Mouse (Mus musculus): ENCODE measurements around the gene Mypn. TPM values are rescaled to one million over a fixed set of nuclear protein-coding genes. Genes with fewer than 3 reads are reported as not detected.

Mypn gene
- total RNA-seq, 2 experiments from 2014 or later, result 96.7 to 105 TPM

- intact Hi-C loops (cut with DNase I), result loop anchor here (5.0 kb wide), 1 partner anchor 84 kb away; the partner anchor contains the start of gene Herc4
- DNase-seq, result peak; percentile 32 to 39
Observed at GRCm38 (mm10) chr10:63158191-63158590, 45.6 kb downstream of the Mypn start.

GRCm38 (mm10) chr10:63157491-63157890 is 46.3 kb downstream of the Mypn start:
- peak in 1 of 2 experiments; percentile 13 for DNase-seq
- intact Hi-C loops (cut with DNase I), result loop anchor here (2.0 to 5.0 kb wide), 2 partner anchors 43 to 85 kb away; partner anchors contain the start of gene Herc4

- DNase-seq, result peak; percentile 53
- intact Hi-C loops (cut with DNase I), result loop anchor here (2.0 to 5.0 kb wide), 2 partner anchors 44 to 85 kb away; partner anchors contain the start of gene Herc4
Observed at GRCm38 (mm10) chr10:63156919-63157318, 46.8 kb downstream of the Mypn start.

- intact Hi-C loops (cut with DNase I), result loop anchor here (2.0 to 5.0 kb wide), 2 partner anchors 44 to 86 kb away; partner anchors contain the start of gene Herc4
- DNase-seq, result no peak
Observed at GRCm38 (mm10) chr10:63156351-63156750, 47.4 kb downstream of the Mypn start.

DNA sequence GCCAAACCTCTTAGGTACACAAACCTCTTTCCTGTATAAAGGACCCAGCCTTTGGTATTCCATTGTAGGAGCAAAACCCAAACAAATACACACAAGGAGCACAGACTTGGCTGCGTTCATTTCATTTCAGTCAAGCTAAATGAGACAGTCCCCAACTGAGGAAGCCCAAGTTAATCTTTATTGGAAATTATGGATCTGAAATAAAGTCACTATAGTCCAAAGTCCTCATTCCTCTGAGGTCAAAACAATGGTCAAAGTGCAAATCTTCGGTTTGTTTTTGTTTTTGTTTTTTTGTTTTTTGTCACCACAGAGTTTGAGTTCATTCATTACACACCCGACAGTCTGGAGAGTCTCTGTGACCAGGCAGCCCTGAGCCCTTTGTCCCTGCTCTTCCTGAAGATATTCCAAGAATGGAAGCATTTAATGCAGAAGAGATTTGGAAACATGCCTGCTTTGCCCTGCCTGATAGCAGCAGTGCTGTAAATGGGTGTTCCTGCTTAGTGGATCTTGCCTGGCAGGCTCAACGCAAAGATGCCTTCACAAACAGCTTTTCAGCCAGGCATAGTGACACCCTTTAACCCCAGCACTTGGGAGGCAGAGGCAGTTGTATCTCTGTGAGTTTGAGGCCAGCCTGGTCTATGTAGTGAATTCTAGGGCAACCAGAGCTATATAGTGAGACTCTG is 47.9 kb downstream of the Mypn start:
- DNase-seq, result no peak
- intact Hi-C loops (cut with DNase I), result loop anchor here (2.0 to 5.0 kb wide), 3 partner anchors 45 to 221 kb away; partner anchors contain the start of gene Herc4

GRCm38 (mm10) chr10:63154726-63155125 is 49.0 kb downstream of the Mypn start:
- intact Hi-C loops (cut with DNase I), result loop anchor here (2.0 to 5.0 kb wide), 2 partner anchors 88 to 222 kb away; partner anchors contain the start of gene Herc4
- DNase-seq, result no peak

GRCm38 (mm10) chr10:63154226-63154625 is 49.5 kb downstream of the Mypn start:
- intact Hi-C loops (cut with DNase I), result loop anchor here (2.0 kb wide), 1 partner anchor 223 kb away; no protein-coding TSS in a partner anchor
- no peak for DNase-seq

DNA sequence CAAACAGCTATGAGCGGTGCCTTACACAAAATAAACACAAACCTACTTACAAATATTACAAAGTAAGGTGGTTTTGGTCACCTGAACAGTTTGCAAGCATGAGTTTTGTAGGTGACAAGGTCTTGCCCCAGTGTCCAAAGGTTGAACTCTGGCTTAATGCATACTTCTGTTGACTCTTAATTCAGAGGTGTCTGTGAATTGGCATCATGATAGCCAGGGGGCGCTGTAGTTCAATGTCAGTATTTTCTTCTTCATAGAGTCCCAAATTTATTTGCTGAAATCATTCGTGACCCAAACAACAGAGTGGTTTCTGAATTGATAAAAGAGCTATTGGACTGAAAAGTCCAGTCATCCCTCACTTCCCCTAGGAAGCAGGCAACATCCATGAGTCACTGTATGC is 50.2 kb downstream of the Mypn start:
- intact Hi-C loops (cut with DNase I), result loop anchor here (1.0 kb wide), 1 partner anchor 156 kb away; no protein-coding TSS in a partner anchor
- peak; percentile 75 to 84 for DNase-seq

DNA sequence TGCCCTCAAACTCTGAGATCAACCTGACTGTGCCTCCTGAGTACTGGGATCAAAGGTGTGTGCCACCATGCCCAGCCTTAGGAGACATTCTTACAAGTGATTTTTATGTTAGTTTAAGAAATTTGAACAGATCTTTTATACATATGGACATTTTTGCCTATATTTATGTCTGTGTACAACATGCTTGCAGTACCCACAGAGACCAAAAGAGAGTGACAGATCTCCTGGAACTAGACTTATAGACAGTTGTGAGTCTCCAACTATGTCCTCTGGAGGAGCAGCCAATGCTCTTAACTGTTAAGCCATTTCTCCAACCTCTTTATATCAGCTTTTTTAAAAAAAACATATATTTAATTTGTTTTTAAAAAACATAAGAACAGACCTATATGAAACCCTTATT is 51.4 kb downstream of the Mypn start:
- no peak for DNase-seq
- intact Hi-C loops (cut with DNase I), result no loop called here

DNA sequence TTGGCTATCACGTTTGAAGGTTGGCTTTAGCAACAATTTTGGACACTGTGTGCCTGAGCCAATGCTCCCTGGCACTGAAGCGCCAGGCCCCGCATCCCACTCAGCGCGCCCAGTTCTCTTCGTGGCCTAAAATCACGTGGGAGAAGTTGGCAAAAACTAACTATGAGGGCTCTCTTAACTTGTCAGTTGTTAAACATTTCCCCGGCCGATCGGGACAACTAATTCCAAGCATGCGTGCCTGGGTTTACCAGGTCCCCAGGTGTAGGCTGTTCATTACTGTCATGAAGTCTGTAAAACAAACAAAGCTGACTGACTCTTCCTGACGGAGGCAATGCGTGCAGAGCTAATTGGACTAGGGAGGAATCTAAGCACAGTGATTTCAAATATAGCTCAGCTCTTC is 61.1 kb downstream of the Mypn start:
- intact Hi-C loops (cut with DNase I), result no loop called here

GRCm38 (mm10) chr10:63136436-63136835 is 67.3 kb downstream of the Mypn start:
- no peak for DNase-seq
- intact Hi-C loops (cut with DNase I), result no loop called here

More for the DNA sequence above, 61.1 kb downstream of the Mypn start:
- no peak for DNase-seq

DNA sequence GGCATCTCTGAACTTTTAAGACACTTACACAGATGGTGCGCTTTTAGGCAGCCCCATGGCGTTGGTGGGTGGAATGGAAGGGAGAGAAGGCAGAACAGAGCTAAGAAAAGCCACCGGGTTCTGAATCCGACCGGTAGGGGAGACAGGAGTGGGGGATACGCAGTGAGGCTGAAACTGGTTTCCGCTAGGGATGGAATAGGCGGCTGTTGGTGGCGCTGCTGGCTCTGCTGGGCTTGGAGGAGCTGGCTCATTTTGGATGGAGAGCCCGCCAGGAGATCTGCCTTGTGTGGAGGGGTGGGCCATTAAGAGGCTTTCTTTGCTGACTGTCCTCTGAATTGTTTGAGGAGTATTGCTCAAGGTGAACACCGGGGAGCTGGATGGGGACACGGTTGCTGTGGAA is 68.1 kb downstream of the Mypn start:
- no peak for DNase-seq

GRCm38 (mm10) chr10:63133326-63133725 is 70.4 kb downstream of the Mypn start:
- intact Hi-C loops (cut with DNase I), result no loop called here
- no peak for DNase-seq

More for the DNA sequence above, 68.1 kb downstream of the Mypn start:
- intact Hi-C loops (cut with DNase I), result no loop called here

DNA sequence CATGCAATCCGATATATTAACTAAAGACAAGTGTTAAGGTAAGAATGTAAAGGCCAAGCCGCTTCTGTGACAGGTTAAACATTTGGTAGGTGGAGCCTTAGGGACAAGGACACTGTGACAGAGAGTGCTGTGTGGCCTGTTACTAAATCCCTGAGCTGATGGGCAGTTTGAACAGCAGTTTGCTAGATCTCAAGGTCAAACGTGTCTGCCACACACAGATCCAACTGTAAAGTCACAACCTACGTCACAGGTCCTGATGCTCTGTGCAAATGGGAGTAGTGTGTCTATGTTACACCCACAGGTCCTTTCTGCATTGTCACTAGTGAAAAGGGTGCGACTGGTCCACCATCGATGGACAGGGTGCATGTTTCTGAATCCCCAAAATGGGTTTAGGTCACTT is 71.4 kb downstream of the Mypn start:
- no peak for DNase-seq
- intact Hi-C loops (cut with DNase I), result no loop called here

DNA sequence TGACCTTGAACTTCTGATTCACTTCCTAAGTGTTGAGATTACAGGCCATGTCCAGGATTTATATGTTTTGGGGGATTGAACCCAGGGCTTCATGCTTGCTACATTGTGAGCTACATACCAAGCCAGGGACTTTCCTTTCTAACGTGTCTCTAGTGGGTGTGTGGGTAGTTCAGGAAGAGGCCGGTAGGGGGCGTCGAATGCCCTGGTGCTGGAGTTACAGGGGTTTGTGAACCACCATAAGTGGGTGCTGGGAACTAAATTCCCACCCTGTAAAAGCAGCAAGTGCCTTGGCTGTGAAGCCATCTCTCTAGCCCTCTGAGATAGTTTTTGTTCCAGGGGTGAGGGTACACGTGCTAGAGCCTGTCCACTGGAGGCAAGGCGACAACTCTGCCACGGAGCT is 73.3 kb downstream of the Mypn start:
- no peak for DNase-seq
- intact Hi-C loops (cut with DNase I), result no loop called here

- DNase-seq, result peak; percentile 19 to 39
- intact Hi-C loops (cut with DNase I), result no loop called here
Observed at GRCm38 (mm10) chr10:63128256-63128655, 75.5 kb downstream of the Mypn start.

DNA sequence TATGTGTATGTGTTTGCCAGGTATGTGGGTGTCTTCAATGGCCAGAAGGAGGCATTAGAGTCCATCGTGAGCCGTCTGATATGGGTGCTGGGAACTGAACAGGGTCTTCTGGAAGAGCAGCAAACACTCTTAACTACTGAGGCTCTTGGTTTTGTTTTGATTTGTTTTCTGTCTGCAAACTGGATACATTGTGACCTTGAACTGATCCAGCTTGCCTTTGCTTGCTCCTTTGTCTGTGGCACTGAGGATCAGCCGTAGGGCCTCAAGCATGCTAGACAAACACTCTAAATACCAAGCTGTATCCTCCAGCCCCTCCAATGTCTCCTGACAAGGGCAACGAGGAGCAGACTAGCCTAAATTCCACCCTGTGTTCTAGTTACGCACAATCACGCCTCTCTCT is 76.6 kb downstream of the Mypn start:
- no peak for DNase-seq
- intact Hi-C loops (cut with DNase I), result no loop called here

GRCm38 (mm10) chr10:63126116-63126515 is 77.6 kb downstream of the Mypn start:
- no peak for DNase-seq
- intact Hi-C loops (cut with DNase I), result no loop called here

- DNase-seq, result no peak
- intact Hi-C loops (cut with DNase I), result no loop called here
Observed at GRCm38 (mm10) chr10:63125343-63125742, 78.4 kb downstream of the Mypn start.

DNA sequence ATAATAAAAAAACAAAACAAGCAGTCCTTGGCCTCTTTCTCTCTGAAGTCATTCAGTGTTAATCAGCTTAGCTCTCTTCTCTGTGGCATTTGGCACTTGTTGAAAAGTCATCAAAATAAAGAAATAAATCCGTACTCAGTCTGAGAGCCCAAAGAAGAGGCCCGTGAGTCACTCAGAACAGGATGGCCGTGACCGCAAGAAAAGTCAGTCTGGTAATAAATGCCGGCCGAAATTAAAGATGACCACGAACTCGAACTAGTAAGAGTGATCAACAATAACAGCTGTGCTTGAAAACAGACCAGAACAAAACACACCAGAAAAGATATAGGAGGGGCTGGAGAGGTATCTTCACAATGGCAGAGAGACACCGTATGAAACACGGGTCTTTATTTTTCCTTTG is 79.7 kb downstream of the Mypn start:
- DNase-seq, result no peak
- intact Hi-C loops (cut with DNase I), result no loop called here

- intact Hi-C loops (cut with DNase I), result no loop called here
Observed at GRCm38 (mm10) chr10:63123141-63123540, 80.6 kb downstream of the Mypn start.

GRCm38 (mm10) chr10:63122516-63122915 is 81.2 kb downstream of the Mypn start:
- no peak for DNase-seq
- intact Hi-C loops (cut with DNase I), result no loop called here

More at GRCm38 (mm10) chr10:63123141-63123540, 80.6 kb downstream of the Mypn start:
- DNase-seq, result no peak
